Mouse (Mus musculus): ENCODE measurements around the gene Pla2g15. TPM values are rescaled to one million over a fixed set of nuclear protein-coding genes. Genes with fewer than 3 reads are reported as not detected.
A peak's percentile ranks its signal among the peaks of the same experiment; 100 is the strongest.

The Pla2g15 gene
- total RNA-seq (2021): 1 to 10 TPM; 9.3 to 9.9 TPM

GRCm38 (mm10) chr8:106149801-106150652 is at the start of gene Pla2g15:
Pla2g15 (plus strand) TSS chr8:106150399.
- DNase-seq: peak; percentile 88 to 89
- intact Hi-C loops (cut with DNase I): loop anchor here (5.0 kb wide), 1 partner anchor 257 kb away; no protein-coding TSS in a partner anchor

GRCm38 (mm10) chr8:106102321-106102720 is 47.9 kb upstream of the Pla2g15 start:
- no peak for DNase-seq
- intact Hi-C loops (cut with DNase I): no loop called here

GRCm38 (mm10) chr8:106103888-106104287 is 46.3 kb upstream of the Pla2g15 start:
- intact Hi-C loops (cut with DNase I): no loop called here
- DNase-seq: no peak

DNA sequence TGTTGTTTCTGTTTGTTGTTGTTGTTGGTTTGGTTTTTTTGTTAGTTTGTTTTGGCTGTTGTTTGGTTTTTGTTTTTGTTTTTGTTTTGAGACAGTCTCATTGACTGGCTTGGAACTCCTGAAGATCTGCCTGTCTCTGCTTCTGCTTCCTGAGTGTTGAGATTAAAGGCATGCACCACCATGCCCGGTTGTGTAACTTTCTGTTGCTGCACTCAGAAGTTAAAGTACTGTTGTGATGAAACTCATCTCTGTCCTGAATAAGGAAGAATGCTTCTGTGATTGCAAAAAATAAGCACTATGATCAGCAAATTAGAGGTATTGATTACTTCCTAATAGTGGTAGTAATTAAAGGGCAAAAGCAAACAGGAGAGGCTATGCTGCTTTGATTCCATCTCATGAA is 44.0 kb upstream of the Pla2g15 start:
- DNase-seq: no peak
- intact Hi-C loops (cut with DNase I): no loop called here

- DNase-seq: no peak
- intact Hi-C loops (cut with DNase I): no loop called here
Observed at GRCm38 (mm10) chr8:106108080-106108479, 42.1 kb upstream of the Pla2g15 start.

GRCm38 (mm10) chr8:106108729-106109128 is 41.5 kb upstream of the Pla2g15 start:
- intact Hi-C loops (cut with DNase I): no loop called here
- peak in 1 of 2 experiments; percentile 10 for DNase-seq

DNA sequence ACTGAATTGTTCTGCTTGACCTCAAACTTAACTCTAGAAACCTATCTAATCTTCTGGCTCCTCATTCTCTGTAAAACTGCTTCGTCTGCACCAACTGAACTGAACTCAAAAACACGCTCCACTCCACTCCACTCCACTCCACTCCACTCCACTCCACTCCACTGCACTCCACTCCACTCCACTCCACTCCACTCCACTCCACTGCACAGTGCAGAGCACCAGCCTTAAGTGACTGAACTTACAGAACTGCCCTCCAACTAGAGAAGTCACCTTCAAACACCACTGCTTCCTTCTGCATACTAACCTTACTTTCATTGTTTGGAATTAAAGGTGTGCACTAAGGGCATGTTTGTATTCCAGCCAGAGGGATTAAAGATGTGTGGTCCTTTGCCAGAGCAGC is 38.2 kb upstream of the Pla2g15 start:
- intact Hi-C loops (cut with DNase I): no loop called here

DNA sequence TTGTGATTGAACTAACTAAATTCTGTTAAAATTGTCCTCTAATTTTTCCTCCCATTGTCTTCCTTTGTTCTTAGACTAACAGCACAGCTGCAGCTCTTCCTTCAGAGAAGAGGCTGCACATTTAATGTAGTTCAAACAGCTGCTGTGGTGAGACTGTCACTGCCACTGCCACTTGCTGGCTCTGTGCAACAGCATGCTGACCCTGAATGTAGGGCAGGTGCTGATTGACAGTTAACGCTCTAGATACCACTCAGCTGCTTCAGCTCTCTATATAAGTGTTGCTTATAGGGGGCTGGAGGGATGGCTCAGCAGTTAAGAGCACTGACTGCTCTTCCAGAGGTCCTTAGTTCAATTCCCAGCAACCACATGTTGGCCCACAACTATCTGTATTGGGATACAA is 37.7 kb upstream of the Pla2g15 start:
- intact Hi-C loops (cut with DNase I): no loop called here
- DNase-seq: no peak

More for the DNA sequence above, 38.2 kb upstream of the Pla2g15 start:
- DNase-seq: no peak

DNA sequence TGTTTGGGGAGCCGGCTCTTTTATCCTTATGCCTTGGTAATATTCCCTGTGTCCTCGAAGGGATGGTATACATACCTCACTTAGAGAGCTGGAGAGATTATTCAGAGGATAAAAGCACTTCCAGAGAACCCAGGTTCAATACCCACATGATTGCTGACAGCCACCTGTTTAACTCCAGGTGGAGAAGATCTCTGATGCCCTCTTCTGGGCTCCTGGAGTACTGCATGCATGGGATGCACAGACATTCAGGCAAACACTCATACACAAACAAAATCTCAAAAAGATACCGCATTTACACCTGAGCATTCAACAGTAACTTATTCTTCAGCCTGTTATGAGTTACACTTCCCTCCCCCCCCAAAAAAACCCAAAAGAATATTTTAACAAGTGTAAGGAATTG is 34.3 kb upstream of the Pla2g15 start:
- DNase-seq: peak in 1 of 2 experiments; percentile 46
- intact Hi-C loops (cut with DNase I): loop anchor here (2.0 kb wide), 1 partner anchor 125 kb away; the partner anchor contains the start of gene Dus2

GRCm38 (mm10) chr8:106123443-106123842 is 26.8 kb upstream of the Pla2g15 start:
- intact Hi-C loops (cut with DNase I): no loop called here
- DNase-seq: no peak

DNA sequence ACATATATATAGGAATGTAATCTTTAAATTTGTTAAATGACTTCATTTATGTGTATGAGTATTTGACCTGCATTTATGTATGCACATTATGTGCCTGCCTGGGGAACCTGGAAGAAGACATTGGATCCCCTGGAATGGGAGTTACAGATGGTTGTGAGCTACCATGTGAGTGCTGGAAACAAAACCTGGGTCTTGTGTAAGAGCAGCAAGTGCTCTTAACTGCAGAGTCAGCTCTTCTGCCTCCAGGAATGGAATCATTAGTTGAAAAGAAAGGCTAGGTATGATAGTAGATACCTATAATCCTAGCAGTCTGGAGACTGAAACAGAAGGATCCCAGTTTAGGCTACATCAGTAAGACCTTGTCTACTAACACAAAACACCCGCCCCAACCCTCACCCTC is 24.1 kb upstream of the Pla2g15 start:
- intact Hi-C loops (cut with DNase I): no loop called here
- no peak for DNase-seq

GRCm38 (mm10) chr8:106127054-106127453 is 23.1 kb upstream of the Pla2g15 start:
- no peak for DNase-seq
- intact Hi-C loops (cut with DNase I): no loop called here

DNA sequence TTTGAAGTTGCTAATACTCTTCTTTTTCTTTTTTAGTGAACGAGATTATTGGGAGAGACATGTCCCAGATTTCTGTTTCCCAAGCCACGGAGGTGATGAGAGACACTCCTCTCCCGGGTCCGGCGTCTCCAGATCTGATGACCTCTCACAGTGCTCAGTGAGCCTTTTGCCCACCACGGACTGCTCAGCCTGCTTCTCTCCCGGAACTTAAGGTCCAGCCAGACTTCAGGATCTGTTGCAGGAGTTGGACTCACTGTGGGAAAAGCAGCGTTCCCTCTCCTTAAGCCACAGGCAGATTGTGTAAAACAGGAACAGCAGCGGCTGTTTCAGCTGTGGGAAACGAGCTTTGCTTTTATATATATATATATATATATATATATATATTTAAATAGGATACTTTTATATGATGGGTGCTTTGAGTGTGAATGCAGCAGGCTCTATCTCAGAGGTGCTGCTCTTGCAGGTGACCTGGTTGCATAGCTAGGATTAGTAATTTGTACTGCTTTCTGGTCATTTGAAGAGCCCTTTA is 22.3 kb upstream of the Pla2g15 start:
- no peak for DNase-seq
- intact Hi-C loops (cut with DNase I): no loop called here

DNA sequence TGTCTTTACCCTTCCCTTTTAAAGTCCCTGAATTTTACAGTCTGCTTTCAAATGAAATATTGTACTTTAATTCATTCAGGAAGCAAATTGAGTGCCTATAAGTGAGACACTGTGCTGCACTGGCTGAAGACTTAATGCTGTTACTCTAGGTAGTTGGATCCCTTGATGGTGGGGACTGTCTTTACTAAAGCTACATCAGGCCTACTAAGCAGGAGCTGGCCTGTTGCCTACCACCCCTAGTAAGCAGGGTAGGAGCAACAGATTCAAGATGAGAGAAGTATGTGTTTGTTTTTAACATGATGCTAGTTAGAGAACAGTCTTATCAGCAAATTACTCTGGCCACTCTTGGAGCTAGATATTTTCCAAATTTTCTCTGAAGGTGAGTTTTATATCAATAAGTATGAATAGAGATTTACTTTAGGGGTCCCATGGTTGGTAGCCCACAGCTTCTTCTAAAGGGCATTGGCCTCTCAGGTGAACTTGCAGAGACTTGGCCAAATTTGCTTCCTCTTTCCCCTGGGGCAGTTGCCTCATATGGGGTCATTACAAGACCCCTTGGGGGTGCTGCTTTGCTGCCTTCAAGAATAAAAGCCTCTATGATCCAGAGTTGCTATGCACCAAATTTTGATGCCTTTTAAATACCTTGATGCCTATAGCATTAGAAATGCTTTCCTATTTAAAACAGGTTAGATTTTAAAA is 20.8 kb upstream of the Pla2g15 start:
- intact Hi-C loops (cut with DNase I): no loop called here

DNA sequence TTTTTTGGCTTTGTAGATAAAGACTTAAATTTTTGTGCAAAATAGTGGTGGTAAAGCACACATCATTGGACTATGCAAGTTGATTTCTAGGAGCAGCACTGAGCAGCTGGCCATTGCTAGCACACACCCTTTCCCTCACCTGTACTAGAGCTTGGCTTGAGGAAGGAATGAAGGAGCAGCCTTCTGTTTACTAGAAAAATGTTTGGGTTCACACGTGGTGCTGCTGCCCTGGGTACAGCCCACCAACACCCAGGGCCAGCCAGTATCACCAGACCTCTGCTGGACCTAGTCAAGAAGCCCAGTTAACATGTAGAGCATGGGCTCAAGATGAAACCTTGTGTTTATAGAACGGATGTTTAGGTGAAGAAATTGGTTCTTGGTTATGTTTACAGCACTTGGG is 20.2 kb upstream of the Pla2g15 start:
- DNase-seq: no peak
- intact Hi-C loops (cut with DNase I): no loop called here

More for the DNA sequence above, 20.8 kb upstream of the Pla2g15 start:
- DNase-seq: no peak

- no peak for DNase-seq
- intact Hi-C loops (cut with DNase I): no loop called here
Observed at GRCm38 (mm10) chr8:106130505-106130904, 19.7 kb upstream of the Pla2g15 start.

GRCm38 (mm10) chr8:106131021-106131420 is 19.2 kb upstream of the Pla2g15 start:
- intact Hi-C loops (cut with DNase I): no loop called here
- no peak for DNase-seq

DNA sequence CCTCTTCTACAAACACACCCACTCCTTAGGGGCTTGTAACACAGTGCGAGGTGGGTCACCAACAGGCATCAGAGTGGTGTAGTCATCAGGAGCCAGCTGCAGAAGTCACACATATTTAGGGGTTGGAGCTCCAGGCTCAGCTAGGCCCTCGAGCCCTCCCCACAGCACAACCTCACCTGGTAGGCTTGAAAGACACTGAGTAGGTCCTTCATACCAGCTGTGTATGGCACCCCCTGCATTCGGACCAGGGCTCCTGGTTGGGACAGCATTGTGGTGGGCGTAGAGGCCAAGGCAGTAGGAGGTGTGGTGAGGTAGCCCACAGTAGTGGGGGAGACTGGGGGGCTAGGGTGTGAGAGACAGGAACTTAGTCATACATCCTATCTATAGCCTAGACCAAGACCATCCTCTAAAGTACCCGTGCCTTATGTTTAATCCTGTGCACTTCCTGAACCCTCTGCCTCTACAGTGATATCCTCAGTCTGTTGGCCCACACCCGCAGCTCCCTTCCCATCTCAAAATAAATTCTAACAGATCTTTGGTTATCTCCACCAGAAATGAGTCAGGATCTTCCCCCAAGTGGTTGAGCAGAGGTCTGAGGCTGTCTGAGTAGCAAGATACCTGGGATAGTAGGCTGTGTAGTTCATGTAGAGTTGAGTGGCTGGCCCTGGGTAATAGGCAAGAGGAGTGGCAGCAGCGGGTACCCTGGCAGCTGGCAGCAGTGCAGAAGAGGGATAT is 18.5 kb upstream of the Pla2g15 start:
- intact Hi-C loops (cut with DNase I): no loop called here

GRCm38 (mm10) chr8:106132356-106132755 is 17.8 kb upstream of the Pla2g15 start:
- intact Hi-C loops (cut with DNase I): no loop called here
- no peak for DNase-seq

More for the DNA sequence above, 18.5 kb upstream of the Pla2g15 start:
- DNase-seq: no peak

DNA sequence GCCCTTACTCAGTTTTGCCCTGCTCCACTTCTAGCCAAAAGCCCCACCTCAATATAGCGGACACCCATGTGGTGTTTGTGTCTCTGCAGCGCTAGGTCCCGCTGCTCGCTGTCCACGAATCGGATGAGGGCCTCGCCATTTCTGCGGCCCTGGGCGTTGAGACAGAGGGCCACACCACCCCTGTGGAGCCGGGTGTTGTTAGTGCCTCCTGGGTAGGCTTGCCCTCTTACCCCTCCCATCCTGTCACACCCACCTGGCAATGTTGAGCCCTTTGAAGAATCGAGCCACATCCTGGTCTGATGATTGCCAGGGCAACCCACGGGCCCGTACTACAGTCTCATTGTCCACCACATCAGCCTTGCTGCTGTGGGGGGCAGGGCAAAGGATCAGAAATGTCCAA is 16.7 kb upstream of the Pla2g15 start:
- no peak for DNase-seq

GRCm38 (mm10) chr8:106133946-106134345 is 16.3 kb upstream of the Pla2g15 start:
- DNase-seq: no peak
- intact Hi-C loops (cut with DNase I): no loop called here

More for the DNA sequence above, 16.7 kb upstream of the Pla2g15 start:
- intact Hi-C loops (cut with DNase I): no loop called here

Measured in heart, postnatal 36 days (tissue).